Mouse (Mus musculus) lung, postnatal 36 days (tissue): ENCODE data around the gene Gfpt2.
A peak's percentile ranks its signal among the peaks of the same experiment; 100 is the strongest.

Experiments
- DNase-seq: peaks from one replicate; pipeline ENCODE4 v3.0.0; 2022; ENCODE audit warnings: mixed read lengths

Gfpt2 gene

GRCm38 (mm10) chr11:49841886-49842285 lies 47.9 kb downstream of the Gfpt2 start:
- DNase-seq, result no peak

- DNase-seq, result peak; percentile 28
Measured at GRCm38 (mm10) chr11:49842718-49843117, 48.7 kb downstream of the Gfpt2 start.

- DNase-seq, result peak; percentile 29
Measured at GRCm38 (mm10) chr11:49844311-49844710, 50.3 kb downstream of the Gfpt2 start.

- peak; percentile 84 for DNase-seq
Measured at GRCm38 (mm10) chr11:49844969-49845368, 51.0 kb downstream of the Gfpt2 start.

- no peak for DNase-seq
Measured at GRCm38 (mm10) chr11:49845958-49846357, 52.0 kb downstream of the Gfpt2 start.

- peak; percentile 99 for DNase-seq
Measured at GRCm38 (mm10) chr11:49846401-49847070, 52.6 kb downstream of the Gfpt2 start, which contains the start of gene Mapk9. TSS of gene Mapk9 (plus strand) at chr11:49846751.

- peak; percentile 47 for DNase-seq
Measured at GRCm38 (mm10) chr11:49847071-49847810, 53.3 kb downstream of the Gfpt2 start.

GRCm38 (mm10) chr11:49847811-49848078 lies 53.8 kb downstream of the Gfpt2 start:
- DNase-seq, result no peak

- DNase-seq, result no peak
Measured at GRCm38 (mm10) chr11:49848080-49848815, 54.3 kb downstream of the Gfpt2 start.

GRCm38 (mm10) chr11:49850331-49850730 lies 56.4 kb downstream of the Gfpt2 start:
- no peak for DNase-seq

- DNase-seq, result peak; percentile 37
Measured at GRCm38 (mm10) chr11:49855144-49855543, 61.2 kb downstream of the Gfpt2 start.

GRCm38 (mm10) chr11:49861139-49861538 lies 67.2 kb downstream of the Gfpt2 start:
- DNase-seq, result no peak

GRCm38 (mm10) chr11:49863926-49864325 lies 69.9 kb downstream of the Gfpt2 start:
- DNase-seq, result no peak

GRCm38 (mm10) chr11:49867320-49867719 lies 73.3 kb downstream of the Gfpt2 start:
- no peak for DNase-seq

GRCm38 (mm10) chr11:49869762-49870161 lies 75.8 kb downstream of the Gfpt2 start:
- peak; percentile 63 for DNase-seq

GRCm38 (mm10) chr11:49871914-49872313 lies 77.9 kb downstream of the Gfpt2 start:
- peak; percentile 55 for DNase-seq

GRCm38 (mm10) chr11:49872779-49873178 lies 78.8 kb downstream of the Gfpt2 start:
- DNase-seq, result no peak

GRCm38 (mm10) chr11:49876948-49877817 lies 83.2 kb downstream of the Gfpt2 start:
- peak; percentile 57 for DNase-seq

- peak; percentile 82 for DNase-seq
Measured at GRCm38 (mm10) chr11:49879950-49880642, 86.1 kb downstream of the Gfpt2 start.

GRCm38 (mm10) chr11:49883394-49883793 lies 89.4 kb downstream of the Gfpt2 start:
- no peak for DNase-seq
